Mouse (Mus musculus) MEL (cell line): ENCODE measurements around the gene Fgf22.

Experiments used
- CTCF ChIP-seq, 3 experiments: IDR thresholded peaks in 2 of 3; conservative IDR thresholded peaks in 1 of 3; 2 replicates each; pipeline ENCODE4 v1.5.1; 2011 to 2012; ENCODE audit warnings: low read length in 3 of 3, low read depth in 2 of 3, mild to moderate bottlenecking in 2 of 3, improper control_type of control experiment in 1 of 3, inconsistent platforms in 1 of 3, mixed read lengths in 1 of 3, moderate library complexity in 1 of 3; ENCODE audit not compliant: control insufficient read depth in 1 of 3, insufficient read depth in 1 of 3, poor library complexity in 1 of 3, severe bottlenecking in 1 of 3
- ETS1 ChIP-seq: IDR thresholded peaks from 2 replicates; pipeline ENCODE4 v1.6.1; 2012; ENCODE audit warnings: low read depth, mild to moderate bottlenecking, inconsistent platforms, low read length, improper control_type of control experiment, moderate library complexity
- GABPA ChIP-seq: IDR thresholded peaks from 2 replicates; pipeline ENCODE4 v1.6.1; 2012; ENCODE audit warnings: low read depth, mild to moderate bottlenecking, inconsistent platforms, low read length, improper control_type of control experiment, moderate library complexity
- MAX ChIP-seq: IDR thresholded peaks from 2 replicates; pipeline ENCODE4 v1.6.1; 2011; ENCODE audit warnings: low read length, improper control_type of control experiment
- NRF1 ChIP-seq: IDR thresholded peaks from 2 replicates; pipeline ENCODE4 v1.6.1; 2014; ENCODE audit warnings: low read depth, mild to moderate bottlenecking, inconsistent platforms, low read length, improper control_type of control experiment, moderate library complexity; ENCODE audit not compliant: poor library complexity, insufficient read depth, severe bottlenecking
- TCF12 ChIP-seq: IDR thresholded peaks from 2 replicates; pipeline ENCODE4 v1.6.1; 2014; ENCODE audit warnings: low read depth, mild to moderate bottlenecking, inconsistent platforms, low read length, improper control_type of control experiment, moderate library complexity

DNA sequence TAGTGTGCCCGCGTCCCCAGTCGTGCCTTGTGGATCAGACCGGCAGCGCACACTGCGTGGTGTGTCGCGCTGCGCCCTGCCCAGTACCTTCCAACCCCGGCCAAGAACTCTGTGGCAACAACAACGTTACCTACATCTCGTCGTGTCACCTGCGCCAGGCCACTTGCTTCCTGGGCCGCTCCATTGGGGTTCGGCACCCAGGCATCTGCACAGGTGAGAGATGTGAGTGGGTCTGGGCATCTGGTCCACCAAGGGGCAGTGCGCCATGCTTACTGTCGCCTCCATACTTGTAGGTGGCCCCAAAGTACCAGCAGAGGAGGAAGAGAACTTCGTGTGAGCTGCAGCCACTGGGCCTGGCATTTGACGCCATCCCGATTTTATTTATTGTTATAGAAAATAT, 26.3 kb downstream of the Fgf22 start:
- no peak for TF ChIP-seq CTCF (IDR thresholded peaks at IDR 0.05 in 2 of 3, conservative IDR thresholded peaks at IDR 0.05 in 1 of 3; ENCODE audit: control insufficient read depth in 1 of 3, insufficient read depth in 1 of 3, low read depth in 2 of 3, low read length in 3 of 3, poor library complexity in 1 of 3, severe bottlenecking in 1 of 3)
- TF ChIP-seq ETS1: no peak
- no peak for TF ChIP-seq GABPA
- TF ChIP-seq NRF1: no peak
- TF ChIP-seq TCF12: no peak
- no peak for TF ChIP-seq MAX
